Mouse (Mus musculus): ENCODE data around the gene Scgb2b26. TPM values are rescaled to one million over a fixed set of nuclear protein-coding genes. Genes with fewer than 3 reads are reported as not detected.
"Not testable (repeated sequence)": the region's sequence is repeated elsewhere in the genome, so short reads cannot be mapped to it uniquely, and the experiment has no call there.

The Scgb2b26 gene
- total RNA-seq (2021): not detected
- not detected in 2 replicates for polyA plus RNA-seq (2012; rRNA removed)
- long read RNA-seq: 0 reads

- 65% methylated on average over 4 of the region's 4 CpGs for WGBS
- H3K4me1 ChIP-seq (ENCODE audit: control insufficient read depth, insufficient read depth, low read length): no peaks in the 10 kb centered on the region
- no peaks in the 10 kb centered on the region for H3K79me2 ChIP-seq (replicated peaks; ENCODE audit: control insufficient read depth, insufficient read depth, low read length)
- no peak for TF ChIP-seq EP300 (IDR thresholded peaks at IDR 0.05; ENCODE audit: insufficient read depth, low read depth, low read length)
- no peak within 1 kb of the TSS for H3K4me3 ChIP-seq
- intact Hi-C loops (cut with DNase I): no loop called here
- H3K27ac ChIP-seq: no peak within 1 kb of the TSS
- H3K36me3 ChIP-seq (ENCODE audit: control insufficient read depth, insufficient read depth, low read length): no peaks in the 10 kb centered on the region
- no peak within 1 kb of the TSS for H3K9ac ChIP-seq (ENCODE audit: low read depth, low read length)
- no peaks in the 10 kb centered on the region for H3K27me3 ChIP-seq (ENCODE audit: control insufficient read depth, insufficient read depth, low read length)
- DNase-seq: no peak
These were observed at the start of gene Scgb2b26 for GRCm38 (mm10) chr7:33944940-33945339. Gene Scgb2b26 (minus strand): TSS chr7:33945040.

- not testable (repeated sequence) for H3K36me3 ChIP-seq (ENCODE audit: control insufficient read depth, insufficient read depth, low read length); H3K9ac ChIP-seq (ENCODE audit: low read depth, low read length); H3K27ac ChIP-seq; H3K4me3 ChIP-seq; H3K79me2 ChIP-seq (replicated peaks; ENCODE audit: control insufficient read depth, insufficient read depth, low read length); H3K4me1 ChIP-seq (ENCODE audit: control insufficient read depth, insufficient read depth, low read length); H3K27me3 ChIP-seq (ENCODE audit: control insufficient read depth, insufficient read depth, low read length)
- intact Hi-C loops (cut with DNase I): loop anchor here (5.0 kb wide), 1 partner anchor 140 kb away; no protein-coding TSS in a partner anchor
- 17% methylated on average over 8 of the region's 9 CpGs for WGBS
- peak; percentile 9 to 58 for DNase-seq
- peak; percentile 62 for TF ChIP-seq CTCF (IDR thresholded peaks at IDR 0.05)
These were observed 37.4 kb upstream of the Scgb2b26 start for GRCm38 (mm10) chr7:33982281-33982680.

GRCm38 (mm10) chr7:33902982-33903381 lies 41.9 kb downstream of the Scgb2b26 start:
- no peak for TF ChIP-seq POLR2A (IDR thresholded peaks at IDR 0.05; ENCODE audit: insufficient read depth, low read depth, low read length)
- peak; percentile 15; the same call in 1 of the 2 replicates for TF ChIP-seq CTCF (IDR thresholded peaks at IDR 0.05)
- intact Hi-C loops (cut with DNase I): no loop called here
- no peak overlapping the region for H3K27ac ChIP-seq

GRCm38 (mm10) chr7:33900803-33901202 lies 44.0 kb downstream of the Scgb2b26 start:
- intact Hi-C loops (cut with DNase I): no loop called here
- no peak for DNase-seq
- no peak overlapping the region for H3K4me3 ChIP-seq

More at GRCm38 (mm10) chr7:33902982-33903381, 41.9 kb downstream of the Scgb2b26 start:
- Histone ChIP-seq H3K27me3 (ENCODE audit: control insufficient read depth, insufficient read depth, low read length) (no peaks in the 10 kb centered on the region), H3K4me1 (ENCODE audit: control insufficient read depth, insufficient read depth, low read length) (no peaks in the 10 kb centered on the region), H3K4me3 (no peak overlapping the region), H3K36me3 (ENCODE audit: control insufficient read depth, insufficient read depth, low read length) (no peaks in the 10 kb centered on the region), H3K9ac (ENCODE audit: low read depth, low read length) (no peak overlapping the region), H3K79me2 (replicated peaks; ENCODE audit: control insufficient read depth, insufficient read depth, low read length) (no peaks in the 10 kb centered on the region)
- no peak for DNase-seq

GRCm38 (mm10) chr7:33900007-33900406 lies 44.8 kb downstream of the Scgb2b26 start:
- WGBS: 47% methylated on average over 2 of the region's 2 CpGs
- H3K27me3 ChIP-seq (ENCODE audit: control insufficient read depth, insufficient read depth, low read length): no peaks in the 10 kb centered on the region
- H3K4me3 ChIP-seq: no peak overlapping the region
- no peak overlapping the region for H3K27ac ChIP-seq
- TF ChIP-seq EP300 (IDR thresholded peaks at IDR 0.05; ENCODE audit: insufficient read depth, low read depth, low read length): no peak
- no peak for TF ChIP-seq POLR2A (IDR thresholded peaks at IDR 0.05; ENCODE audit: insufficient read depth, low read depth, low read length)
- no peak for TF ChIP-seq CTCF (IDR thresholded peaks at IDR 0.05)
- no peak overlapping the region for H3K9ac ChIP-seq (ENCODE audit: low read depth, low read length)
- H3K79me2 ChIP-seq (replicated peaks; ENCODE audit: control insufficient read depth, insufficient read depth, low read length): no peaks in the 10 kb centered on the region
- no peaks in the 10 kb centered on the region for H3K36me3 ChIP-seq (ENCODE audit: control insufficient read depth, insufficient read depth, low read length)
- intact Hi-C loops (cut with DNase I): no loop called here
- peak in 1 of 2 experiments; percentile 45 for DNase-seq
- H3K4me1 ChIP-seq (ENCODE audit: control insufficient read depth, insufficient read depth, low read length): no peaks in the 10 kb centered on the region

More at GRCm38 (mm10) chr7:33900803-33901202, 44.0 kb downstream of the Scgb2b26 start:
- Histone ChIP-seq H3K36me3 (ENCODE audit: control insufficient read depth, insufficient read depth, low read length) (no peaks in the 10 kb centered on the region), H3K4me1 (ENCODE audit: control insufficient read depth, insufficient read depth, low read length) (no peaks in the 10 kb centered on the region), H3K27ac (no peak overlapping the region), H3K27me3 (ENCODE audit: control insufficient read depth, insufficient read depth, low read length) (no peaks in the 10 kb centered on the region), H3K9ac (ENCODE audit: low read depth, low read length) (no peak overlapping the region), H3K79me2 (replicated peaks; ENCODE audit: control insufficient read depth, insufficient read depth, low read length) (no peaks in the 10 kb centered on the region)
- no peak for TF ChIP-seq POLR2A (IDR thresholded peaks at IDR 0.05; ENCODE audit: insufficient read depth, low read depth, low read length)
- TF ChIP-seq EP300 (IDR thresholded peaks at IDR 0.05; ENCODE audit: insufficient read depth, low read depth, low read length): no peak
- TF ChIP-seq CTCF (IDR thresholded peaks at IDR 0.05): no peak
- 71% methylated on average over 2 of the region's 2 CpGs for WGBS

Other genes with a start within 250 kb of the Scgb2b26 start
- not detected for gene Scgb2b24, start 205.7 kb downstream of the Scgb2b26 start, total RNA-seq (2021)
- not detected in 2 replicates for gene Scgb2b24, start 205.7 kb downstream of the Scgb2b26 start, polyA plus RNA-seq (2012; rRNA removed)
- gene Scgb1b24, start 201.2 kb downstream of the Scgb2b26 start, total RNA-seq (2021): not detected
- gene Scgb1b24, start 201.2 kb downstream of the Scgb2b26 start, polyA plus RNA-seq (2012; rRNA removed): not detected in 2 replicates
- gene Scgb2b27, start 68.9 kb upstream of the Scgb2b26 start, total RNA-seq (2021): not detected
- not detected in 2 replicates for gene Scgb2b27, start 68.9 kb upstream of the Scgb2b26 start, polyA plus RNA-seq (2012; rRNA removed)
- not detected for gene Scgb1b27, start 76.4 kb upstream of the Scgb2b26 start, total RNA-seq (2021)
- gene Scgb1b27, start 76.4 kb upstream of the Scgb2b26 start, polyA plus RNA-seq (2012; rRNA removed): not detected in 2 replicates
- gene Scgb1b30, start 150.4 kb upstream of the Scgb2b26 start, total RNA-seq (2021): not detected
- not detected in 2 replicates for gene Scgb1b30, start 150.4 kb upstream of the Scgb2b26 start, polyA plus RNA-seq (2012; rRNA removed)
- 10 to 100 TPM in 1 of 2 experiments, 1 to 10 TPM in 1; 9.7 to 10.6 TPM for gene Wtip, start 188.2 kb upstream of the Scgb2b26 start, total RNA-seq (2021)
- 12.1 and 16.8 TPM in 2 replicates for gene Wtip, start 188.2 kb upstream of the Scgb2b26 start, polyA plus RNA-seq (2012; rRNA removed)
- 10 to 100 TPM; 29.9 to 32.9 TPM for gene Uba2, start 224.6 kb upstream of the Scgb2b26 start, total RNA-seq (2021)
- 19.5 and 38.6 TPM in 2 replicates for gene Uba2, start 224.6 kb upstream of the Scgb2b26 start, polyA plus RNA-seq (2012; rRNA removed)